Mouse (Mus musculus) liver, adult 10 weeks (tissue): ENCODE data around the gene Snu13. TPM values are rescaled to one million over a fixed set of nuclear protein-coding genes. Genes with fewer than 3 reads are reported as not detected.

ENCODE experiments used
- polyA plus RNA-seq: library from polyadenylated mRNA; stranded (reverse); fragments of 350-450 nt; fragmentation: Illumina TruSeq; extraction: RNeasy Lipid Tissue Mini Kit (QIAGEN cat#74804); gene quantifications from one replicate; pipeline ENCODE4 v1.2.3, GENCODE M21; 2014; ENCODE audit warnings: low read depth, low replicate concordance

Gene Snu13
- polyA plus RNA-seq, result 117 TPM

DNA sequence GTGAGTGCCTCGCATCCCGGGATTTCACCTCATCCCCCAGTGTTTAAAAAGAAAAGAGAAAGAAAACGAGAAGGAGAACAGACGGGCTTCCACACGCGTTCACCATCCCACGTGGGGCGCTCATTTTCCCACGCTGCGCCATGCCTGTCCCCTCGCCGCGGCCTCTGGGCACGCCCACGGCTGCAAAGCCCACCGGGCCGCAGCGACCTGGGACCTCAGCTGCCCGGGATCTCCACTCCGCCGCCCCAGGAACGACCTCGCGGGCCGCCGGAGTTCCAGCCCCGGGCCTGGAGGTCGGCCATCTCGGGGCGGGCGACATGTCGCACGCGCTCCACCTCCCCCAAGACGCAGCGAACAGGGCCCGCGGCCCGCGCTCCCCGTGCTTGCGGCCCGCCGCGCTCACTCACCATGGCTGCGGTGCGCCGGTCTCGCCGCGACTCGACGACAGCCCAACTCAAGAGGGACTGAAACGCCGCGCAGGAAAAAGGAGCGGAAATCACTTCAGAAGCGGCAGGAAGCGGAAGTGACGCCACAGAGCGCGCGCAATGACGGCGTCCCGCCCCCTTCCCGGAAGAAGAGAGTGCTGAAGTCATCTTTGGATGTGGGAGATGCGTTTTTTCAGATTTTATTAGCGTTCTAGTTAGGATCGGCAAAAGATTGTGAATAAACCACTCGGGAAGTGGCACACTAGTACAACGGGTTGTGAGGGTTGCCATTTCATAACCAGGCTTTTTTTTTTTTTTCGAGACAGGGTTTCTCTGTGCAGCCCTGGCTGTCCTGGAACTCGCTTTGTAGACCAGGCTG lies at the start of gene Snu13:
Gene Snu13, minus strand, starts transcription at position 519 of the 804 bp plus-strand sequence.

DNA sequence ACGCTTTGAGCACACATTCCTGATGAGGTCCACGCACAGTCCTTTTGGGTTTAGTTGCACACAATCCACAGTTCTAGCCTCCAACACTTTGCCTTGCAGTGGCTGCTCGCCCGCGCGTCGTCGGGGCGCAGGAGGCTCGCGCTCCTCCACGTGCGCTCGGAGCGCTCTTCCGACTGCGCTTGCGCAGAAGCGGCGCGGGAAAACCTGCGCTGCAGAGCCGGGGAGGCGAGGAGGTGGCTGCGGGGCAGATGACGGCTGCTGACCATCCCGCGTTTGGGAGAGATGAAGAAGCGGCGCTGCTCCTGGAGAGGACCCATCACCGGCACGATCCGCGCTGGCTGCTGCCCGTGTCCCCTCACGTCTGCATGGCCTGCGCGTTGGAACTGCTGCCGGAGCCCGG lies 22.5 kb upstream of the Snu13 start, which contains the start of gene Mei1:
Gene Mei1, plus strand, starts transcription at position 99 of the 400 bp plus-strand sequence.

DNA sequence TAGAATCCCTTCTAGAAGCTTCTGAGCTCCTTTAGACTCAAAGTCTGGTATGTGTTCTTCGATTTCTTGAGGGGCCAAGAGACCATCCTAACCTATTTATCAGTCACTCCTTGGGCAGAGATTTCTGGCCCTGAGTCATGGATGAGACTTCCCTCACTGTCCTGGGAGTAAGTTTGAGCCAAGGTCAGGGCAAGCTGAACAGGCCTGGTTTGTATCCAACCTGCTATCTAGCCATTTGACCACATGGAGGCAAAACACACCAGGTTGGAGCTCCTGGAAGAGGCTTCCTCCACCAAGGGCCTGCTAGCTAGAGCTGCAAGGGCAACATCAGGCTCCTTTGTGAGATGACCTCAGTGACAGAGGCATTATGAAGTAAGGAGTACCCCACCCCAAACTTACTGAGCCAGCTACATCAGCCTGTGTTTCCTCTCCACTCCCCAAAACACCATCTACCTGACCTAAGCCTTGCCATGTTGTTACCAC lies 11.4 kb upstream of the Snu13 start, which contains the start of gene 4930407I10Rik:
Gene 4930407I10Rik, plus strand, starts transcription at position 433 of the 483 bp plus-strand sequence.

DNA sequence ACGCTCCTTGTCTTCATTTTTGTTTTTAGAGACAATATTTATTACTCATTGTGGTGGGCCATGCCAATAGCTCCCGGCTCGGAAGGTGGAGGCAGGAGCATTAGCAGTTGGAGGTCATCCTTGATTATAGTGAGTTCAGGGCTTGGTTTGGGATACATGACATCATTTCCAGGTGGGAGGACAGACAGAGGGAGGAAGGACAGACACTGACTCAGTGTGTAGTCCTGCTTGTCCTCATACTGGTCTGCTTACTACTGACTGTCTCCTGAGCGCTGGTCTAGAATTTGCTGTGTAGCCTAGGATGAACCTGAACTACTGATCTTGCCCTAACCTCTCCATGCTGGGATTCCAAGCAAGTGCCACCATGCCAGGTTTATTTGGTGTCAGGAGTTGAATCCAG lies 13.6 kb downstream of the Snu13 start, which contains the start of gene Desi1:
Gene Desi1, minus strand, starts transcription at position 101 of the 400 bp plus-strand sequence.

Other genes starting within 250 kb of the Snu13 start
- 22.9 TPM for gene Tef, start 245.2 kb downstream of the Snu13 start, polyA plus RNA-seq
- gene Tob2, start 188.8 kb downstream of the Snu13 start, polyA plus RNA-seq, result 7.5 TPM
- gene Phf5a, start 175.7 kb downstream of the Snu13 start, polyA plus RNA-seq, result 15.0 TPM
- 36.3 TPM for gene Aco2, start 175.3 kb downstream of the Snu13 start, polyA plus RNA-seq
- 0.64 TPM for gene Polr3h, start 121.4 kb downstream of the Snu13 start, polyA plus RNA-seq
- gene Csdc2, start 110.8 kb downstream of the Snu13 start, polyA plus RNA-seq, result not detected
- not detected for gene Pmm1, start 86.7 kb downstream of the Snu13 start, polyA plus RNA-seq
- not detected for gene 1700029P11Rik, start 67.1 kb downstream of the Snu13 start, polyA plus RNA-seq
- gene Xrcc6, start 59.8 kb downstream of the Snu13 start, polyA plus RNA-seq, result 50.5 TPM
- gene Desi1, start 13.7 kb downstream of the Snu13 start, polyA plus RNA-seq, result 14.6 TPM
- gene 4930407I10Rik, start 11.6 kb upstream of the Snu13 start, polyA plus RNA-seq, result not detected
- gene Mei1, start 22.4 kb upstream of the Snu13 start, polyA plus RNA-seq, result not detected
- gene Ccdc134, start 80.3 kb upstream of the Snu13 start, polyA plus RNA-seq, result 1.1 TPM
- gene Srebf2, start 99.6 kb upstream of the Snu13 start, polyA plus RNA-seq, result 7.5 TPM
- gene Shisa8, start 165.2 kb upstream of the Snu13 start, polyA plus RNA-seq, result not detected
- gene Tnfrsf13c, start 176.8 kb upstream of the Snu13 start, polyA plus RNA-seq, result not detected
- gene Cenpm, start 197.2 kb upstream of the Snu13 start, polyA plus RNA-seq, result 2.0 TPM
- gene 1500009C09Rik, start 204.8 kb upstream of the Snu13 start, polyA plus RNA-seq, result not detected
- not detected for gene Sept3, start 227.3 kb upstream of the Snu13 start, polyA plus RNA-seq